Mouse (Mus musculus) heart, adult 2 months (tissue): ENCODE measurements around the gene Cntln.

Experiments used
- CTCF ChIP-seq: fragments of 200-600 bp; IDR thresholded peaks from 2 replicates; pipeline ENCODE4 v1.8.1; 2022; ENCODE audit warnings: antibody characterized with exemption, mild to moderate bottlenecking, moderate library complexity
- EP300 ChIP-seq: fragments of 200-500 bp; IDR thresholded peaks from 2 replicates; pipeline ENCODE4 v1.6.1; 2011; ENCODE audit warnings: low read depth, low read length, control low read depth; ENCODE audit not compliant: insufficient read depth
- POLR2A ChIP-seq: fragments of 200-500 bp; IDR thresholded peaks from 2 replicates; pipeline ENCODE4 v1.6.1; 2011; ENCODE audit warnings: mild to moderate bottlenecking, low read depth, low read length, control low read depth; ENCODE audit not compliant: insufficient read depth

DNA sequence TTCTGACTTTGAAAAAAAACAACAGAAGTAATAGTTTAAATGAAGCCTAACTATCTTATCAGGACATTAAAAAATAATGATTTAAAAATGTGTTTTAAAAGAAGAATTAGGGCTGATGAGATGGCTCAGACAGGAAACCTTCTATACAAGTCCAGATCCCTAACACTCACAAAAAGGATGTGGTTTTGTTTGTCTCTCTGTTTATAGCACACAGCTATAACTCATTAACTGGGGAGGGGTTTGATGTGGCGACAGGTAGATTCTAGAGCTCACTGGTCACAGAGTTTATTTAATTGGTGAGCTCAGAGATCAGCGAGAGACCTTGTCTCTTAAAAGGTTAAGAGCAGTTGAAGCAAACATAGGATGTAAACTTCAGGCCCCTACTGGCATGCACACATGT, 175.5 kb downstream of the Cntln start:
- TF ChIP-seq POLR2A: no peak
- TF ChIP-seq CTCF: no peak
- no peak for TF ChIP-seq EP300
